Mouse (Mus musculus) liver, embryonic 14.5 days (tissue): ENCODE measurements around the gene Hmox2. TPM values are rescaled to one million over a fixed set of nuclear protein-coding genes. Genes with fewer than 3 reads are reported as not detected.
"Not testable (repeated sequence)": the region's sequence is repeated elsewhere in the genome, so short reads cannot be mapped to it uniquely, and the experiment has no call there.

ENCODE experiments used
- ATAC-seq: fragments of 200-750 bp; cut with Nextera tagmentation; 2 replicates; pipeline ENCODE4 v1.8.0; 2017; ENCODE audit warnings: moderate number of reproducible peaks, mild to moderate bottlenecking, moderate library complexity; ENCODE audit not compliant: insufficient read depth
- DNase-seq, 3 experiments: peaks; one replicate each; pipeline ENCODE4 v3.0.0-alpha.2; 2012 to 2013; ENCODE audit warnings: low read depth in 3 of 3, low spot score in 3 of 3
- H3K27ac ChIP-seq: fragments of 300-500 bp; sonication (generic); 2 replicates; pipeline ENCODE4 v1.5.1; 2014; ENCODE audit warnings: moderate library complexity, mild to moderate bottlenecking, control low read depth, inconsistent platforms
- H3K27me3 ChIP-seq: fragments of 300-500 bp; sonication (generic); 2 replicates; pipeline ENCODE4 v1.6.1; 2014; ENCODE audit warnings: mild to moderate bottlenecking, low read length, moderate library complexity; ENCODE audit not compliant: control insufficient read depth, insufficient read depth
- H3K36me3 ChIP-seq: fragments of 300-500 bp; sonication (generic); replicated peaks from 2 replicates; pipeline ENCODE4 v1.6.1; 2014; ENCODE audit warnings: low read depth; ENCODE audit not compliant: control insufficient read depth, insufficient read depth
- H3K4me1 ChIP-seq, 2 experiments: fragments of 200-500 bp in 1 of 2; fragments of 300-500 bp in 1 of 2; sonication (generic) in 1 of 2; replicated peaks; 2 replicates each; pipeline ENCODE4 v1.6.1; 2012 to 2014; ENCODE audit warnings: antibody characterized with exemption in 1 of 2, inconsistent platforms in 1 of 2, low read length in 1 of 2; ENCODE audit not compliant: control insufficient read depth in 2 of 2, insufficient read depth in 2 of 2
- H3K4me2 ChIP-seq: fragments of 300-500 bp; sonication (generic); 2 replicates; pipeline ENCODE4 v1.6.1; 2014; ENCODE audit warnings: low read depth, mild to moderate bottlenecking, control low read depth, moderate library complexity
- H3K4me3 ChIP-seq, 2 experiments: fragments of 200-500 bp in 1 of 2; fragments of 300-500 bp in 1 of 2; sonication (generic) in 1 of 2; 2 replicates each; pipeline ENCODE4 v1.5.1; 2012 to 2014; ENCODE audit warnings: low read depth in 2 of 2, low read length in 2 of 2, mild to moderate bottlenecking in 2 of 2, control low read depth in 1 of 2, inconsistent platforms in 1 of 2, moderate library complexity in 1 of 2; ENCODE audit not compliant: insufficient read depth in 1 of 2
- H3K9ac ChIP-seq: fragments of 300-500 bp; sonication (generic); replicated peaks from 2 replicates; pipeline ENCODE4 v1.6.1; 2014; ENCODE audit warnings: mild to moderate bottlenecking, control low read depth, moderate library complexity
- H3K9me3 ChIP-seq: fragments of 300-500 bp; sonication (generic); 2 replicates; pipeline ENCODE4 v1.6.1; 2016; ENCODE audit warnings: low read length, mixed read lengths; ENCODE audit not compliant: control insufficient read depth
- CTCF ChIP-seq: IDR thresholded peaks from 2 replicates; pipeline ENCODE4 v1.5.1; 2016; ENCODE audit warnings: antibody characterized with exemption, low read depth, control low read depth
- EP300 ChIP-seq: IDR thresholded peaks from 2 replicates; pipeline ENCODE4 v1.6.1; 2016; ENCODE audit warnings: antibody characterized with exemption, low read depth
- WGBS: fragments of 180-500 bp; shearing (Covaris S2); extraction: QIAGEN DNeasy Blood & Tissue Kit; methylation state at CpG from one replicate; pipeline ENCODE4 v1.1.7; 2014; ENCODE audit not compliant: insufficient replicate concordance; 5-methylcytosine and 5-hydroxymethylcytosine counted together
- polyA plus RNA-seq, 2 experiments: library from polyadenylated mRNA; depleted of rRNA in 1 of 2; stranded (reverse) in 1 of 2; unstranded in 1 of 2; fragments of >200 nt; fragmentation: Nextera tagmentation in 1 of 2; extraction: Ambion mirVana in 1 of 2; gene quantifications; 2 replicates each; pipeline versions ENCODE4 v1.2.1 to v1.2.3; 2012 to 2014

The Hmox2 gene
- polyA plus RNA-seq, 2 experiments: 20.8 to 37.4 TPM

- no peak for ATAC-seq
Measured at GRCm38 (mm10) chr16:4739994-4740393, 13.8 kb downstream of the Hmox2 start.

DNA sequence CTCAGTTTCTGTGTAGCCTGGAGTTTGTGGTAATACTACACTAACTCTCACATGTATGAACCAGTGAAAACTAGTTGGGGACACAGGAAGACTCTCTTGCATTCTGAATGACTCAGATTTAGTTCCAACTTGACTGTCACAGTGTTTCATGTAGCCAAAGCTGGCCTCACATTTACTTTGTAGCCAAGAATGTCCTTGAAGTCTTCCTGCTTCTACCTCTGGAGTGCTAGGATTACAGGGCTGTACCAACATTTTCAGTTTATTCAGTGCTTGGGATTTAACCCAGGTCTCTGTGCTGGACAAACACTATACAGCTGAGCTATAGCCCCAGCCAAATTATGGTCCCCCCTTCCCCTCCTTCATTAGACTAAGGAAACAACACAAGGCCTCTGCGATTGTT, 16.0 kb downstream of the Hmox2 start:
- Histone ChIP-seq H3K9ac (no peak overlapping the region), H3K4me1 (no peaks in the 10 kb centered on the region), H3K27ac (no peak overlapping the region), H3K4me2 (no peak overlapping the region), H3K4me3 (no peak overlapping the region), H3K27me3 (no peaks in the 10 kb centered on the region), H3K9me3 (no peaks in the 10 kb centered on the region), H3K36me3 (no peaks in the 10 kb centered on the region)
- TF ChIP-seq EP300 (no peak), CTCF (no peak)
- DNase-seq (no peak), ATAC-seq (no peak)
- WGBS: 64% methylated on average over 1 of the region's 1 CpGs

More at GRCm38 (mm10) chr16:4739994-4740393, 13.8 kb downstream of the Hmox2 start:
- Histone ChIP-seq H3K4me2 (no peak overlapping the region), H3K27ac (no peak overlapping the region), H3K36me3 (no peaks in the 10 kb centered on the region), H3K9ac (no peak overlapping the region), H3K4me3 (no peak overlapping the region), H3K4me1 (no peaks in the 10 kb centered on the region), H3K27me3 (no peaks in the 10 kb centered on the region), H3K9me3 (no peaks in the 10 kb centered on the region)
- 66% methylated on average over 2 of the region's 2 CpGs for WGBS
- TF ChIP-seq EP300: no peak
- no peak for TF ChIP-seq CTCF
- no peak for DNase-seq

DNA sequence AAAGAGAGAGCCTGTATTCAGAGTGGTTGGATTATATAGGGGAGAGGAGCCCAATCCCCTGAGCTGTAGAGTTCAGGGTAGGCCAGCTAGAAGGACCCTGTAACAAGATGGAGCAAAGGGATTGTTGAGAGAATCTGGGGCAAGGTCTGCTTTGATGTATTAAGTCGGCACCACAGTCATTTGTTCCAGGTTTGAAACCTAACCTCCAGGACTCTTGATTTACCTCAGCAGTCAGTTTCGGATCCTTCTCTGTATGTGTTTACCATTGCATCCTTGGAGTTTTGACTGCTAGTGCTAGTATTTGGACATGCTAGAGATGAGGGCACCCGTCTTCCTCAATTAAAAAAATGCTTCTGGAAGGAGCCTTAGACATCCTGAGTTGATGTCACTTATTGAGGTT, 26.0 kb downstream of the Hmox2 start:
- Histone ChIP-seq H3K4me1 (peaks cover 0 to 6% of the 10 kb centered on the region in 2 experiments; a peak in 1 of 4 replicates), H3K4me3 (no peak overlapping the region), H3K9ac (no peak overlapping the region), H3K27me3 (no peaks in the 10 kb centered on the region), H3K36me3 (no peaks in the 10 kb centered on the region), H3K9me3 (no peaks in the 10 kb centered on the region), H3K27ac (no peak overlapping the region), H3K4me2 (no peak overlapping the region)
- DNase-seq (no peak), ATAC-seq (no peak)
- 71% methylated on average over 3 of the region's 3 CpGs for WGBS
- TF ChIP-seq EP300 (no peak), CTCF (no peak)

GRCm38 (mm10) chr16:4754045-4754444, 27.9 kb downstream of the Hmox2 start:
- TF ChIP-seq CTCF (no peak), EP300 (no peak)
- H3K4me1 ChIP-seq: peaks cover 0 to 6% of the 10 kb centered on the region in 2 experiments; a peak in 1 of 4 replicates
- no peak overlapping the region for H3K4me2 ChIP-seq
- H3K4me3 ChIP-seq: no peak overlapping the region
- no peaks in the 10 kb centered on the region for H3K27me3 ChIP-seq
- no peak for DNase-seq
- 61% methylated on average over 3 of the region's 3 CpGs for WGBS
- no peak for ATAC-seq
- H3K36me3 ChIP-seq: no peaks in the 10 kb centered on the region
- H3K9ac ChIP-seq: no peak overlapping the region
- H3K27ac ChIP-seq: no peak overlapping the region
- no peaks in the 10 kb centered on the region for H3K9me3 ChIP-seq

DNA sequence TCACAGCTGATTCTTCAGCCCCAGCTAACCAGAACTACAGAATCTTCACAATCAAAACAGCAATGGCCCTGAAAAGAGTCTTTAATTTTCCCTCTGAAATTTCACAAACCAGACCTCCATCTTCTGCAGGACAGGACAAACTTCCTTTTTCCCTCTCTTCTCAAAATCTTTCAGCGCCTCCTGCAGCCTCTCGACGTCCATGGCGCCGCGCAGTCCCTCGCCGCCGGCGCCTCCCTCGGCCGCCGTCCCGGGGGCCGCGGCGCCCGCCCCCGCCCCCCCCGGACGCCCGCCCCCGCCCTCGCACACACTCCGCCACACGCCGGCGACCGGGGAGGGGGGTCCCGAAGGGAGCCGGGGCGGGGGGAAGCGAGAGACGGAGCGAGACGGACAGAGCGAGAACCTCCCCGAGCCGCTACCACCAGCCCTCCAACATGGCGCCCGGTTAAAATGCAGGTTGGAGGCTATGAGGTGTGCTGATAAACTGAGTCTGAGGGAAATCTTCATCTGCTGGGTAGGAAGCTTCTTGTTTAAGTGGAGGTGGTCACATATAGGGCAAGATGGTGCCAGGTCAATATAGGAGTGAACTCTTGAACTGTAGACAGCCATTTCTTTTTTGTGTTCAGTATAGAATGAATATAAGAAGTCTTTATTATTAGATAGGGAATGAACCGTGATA, 30.6 kb downstream of the Hmox2 start:
- peak; percentile 78 for ATAC-seq
- H3K4me1 ChIP-seq, H3K27ac ChIP-seq, H3K36me3 ChIP-seq, H3K27me3 ChIP-seq, H3K9me3 ChIP-seq: not testable (repeated sequence)
- peak overlapping the region; percentile 60 for H3K4me2 ChIP-seq
- H3K9ac ChIP-seq: peak overlapping the region; percentile 51
- DNase-seq: peak in 1 of 3 experiments; percentile 9
- H3K4me3 ChIP-seq: peak overlapping the region; percentile 27 to 56; a peak in 3 of 4 replicates
- 4% methylated on average over 24 of the region's 42 CpGs for WGBS
